Mouse (Mus musculus) liver, adult 2 months (tissue): ENCODE results near the gene Pafah1b2. TPM values are rescaled to one million over a fixed set of nuclear protein-coding genes. Genes with fewer than 3 reads are reported as not detected.

Experiments used
- DNase-seq: peaks from one replicate; pipeline ENCODE4 v3.0.0-alpha.2; 2011; ENCODE audit warnings: low read depth, low spot score; ENCODE audit errors: extremely low read depth
- H3K27ac ChIP-seq: fragments of 200-500 bp; replicated peaks from 2 replicates; pipeline ENCODE4 v1.5.1; 2012; ENCODE audit warnings: low read depth, mild to moderate bottlenecking, control low read depth, inconsistent platforms, low read length; ENCODE audit not compliant: insufficient read depth
- H3K27me3 ChIP-seq: fragments of 200-500 bp; 2 replicates; pipeline ENCODE4 v1.6.1; 2012; ENCODE audit warnings: mild to moderate bottlenecking, moderate library complexity, low read length, inconsistent platforms; ENCODE audit not compliant: control insufficient read depth, insufficient read depth
- H3K36me3 ChIP-seq: fragments of 200-500 bp; 2 replicates; pipeline ENCODE4 v1.6.1; 2012; ENCODE audit warnings: low read length, inconsistent platforms; ENCODE audit not compliant: control insufficient read depth, insufficient read depth
- H3K4me1 ChIP-seq: fragments of 200-500 bp; 2 replicates; pipeline ENCODE4 v1.6.1; 2011; ENCODE audit warnings: low read length; ENCODE audit not compliant: control insufficient read depth, insufficient read depth
- H3K4me3 ChIP-seq: fragments of 200-500 bp; 2 replicates; pipeline ENCODE4 v1.5.1; 2011; ENCODE audit warnings: low read depth, mild to moderate bottlenecking, control low read depth, low read length, moderate library complexity; ENCODE audit not compliant: insufficient read depth
- H3K79me2 ChIP-seq: fragments of 200-500 bp; 2 replicates; pipeline ENCODE4 v1.6.1; 2012; ENCODE audit warnings: inconsistent platforms, mild to moderate bottlenecking, low read length, moderate library complexity; ENCODE audit not compliant: control insufficient read depth, insufficient read depth
- H3K9ac ChIP-seq: fragments of 200-500 bp; 2 replicates; pipeline ENCODE4 v1.6.1; 2012; ENCODE audit warnings: low read depth, mild to moderate bottlenecking, control low read depth, inconsistent platforms, low read length
- CTCF ChIP-seq: fragments of 200-500 bp; IDR thresholded peaks from 2 replicates; pipeline ENCODE4 v1.5.1; 2011; ENCODE audit warnings: low read depth, low read length, control low read depth
- POLR2A ChIP-seq: fragments of 200-500 bp; IDR thresholded peaks from 2 replicates; pipeline ENCODE4 v1.6.1; 2011; ENCODE audit warnings: low read length, control low read depth; ENCODE audit not compliant: insufficient read depth; ENCODE audit errors: extremely low read depth
- WGBS: fragments of 180-500 bp; shearing (Covaris S2); methylation state at CpG from one replicate; pipeline ENCODE4 v1.1.7; 2018; 5-methylcytosine and 5-hydroxymethylcytosine counted together
- polyA plus RNA-seq: library from polyadenylated mRNA; depleted of rRNA; stranded (reverse); fragments of >200 nt; gene quantifications from 2 replicates; pipeline ENCODE4 v1.2.3, GENCODE M21; 2012
- total RNA-seq: library from RNA; depleted of rRNA; stranded (reverse); fragments of >200 nt; gene quantifications from 2 replicates; pipeline ENCODE4 v1.2.3, GENCODE M21; 2014

Pafah1b2 gene
- total and polyA plus RNA-seq, 2 experiments: 14.2 to 14.8 TPM

DNA sequence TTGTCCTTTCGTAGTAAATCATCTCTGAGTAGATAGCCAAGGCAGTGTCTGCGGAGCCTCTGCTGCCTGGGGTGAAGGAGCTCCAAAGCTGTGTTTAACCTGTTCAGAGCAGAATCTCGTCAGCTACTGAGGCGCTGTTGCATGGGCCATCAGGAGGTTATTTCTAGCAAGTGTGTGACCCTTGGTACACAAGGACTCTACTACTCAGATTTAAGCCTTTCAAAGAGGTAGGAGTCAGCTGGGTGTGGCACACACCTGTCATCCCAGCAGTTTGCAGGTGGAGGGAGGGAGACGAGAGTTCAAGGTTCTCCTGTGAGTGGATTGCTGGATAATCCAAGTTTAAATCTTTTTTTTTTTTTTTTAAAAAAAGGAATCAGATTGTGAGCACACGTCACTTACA is 7.5 kb upstream of the Pafah1b2 start:
- DNase-seq: no peak
- Histone ChIP-seq H3K79me2 (peaks cover 54% of the 10 kb centered on the region), H3K4me1 (peaks cover 21% of the 10 kb centered on the region), H3K27ac (no peak overlapping the region), H3K4me3 (no peak overlapping the region), H3K36me3 (peaks cover 8% of the 10 kb centered on the region), H3K9ac (no peak overlapping the region), H3K27me3 (no peaks in the 10 kb centered on the region)
- 92% methylated on average over 6 of the region's 6 CpGs for WGBS
- no peak for TF ChIP-seq CTCF
- no peak for TF ChIP-seq POLR2A

DNA sequence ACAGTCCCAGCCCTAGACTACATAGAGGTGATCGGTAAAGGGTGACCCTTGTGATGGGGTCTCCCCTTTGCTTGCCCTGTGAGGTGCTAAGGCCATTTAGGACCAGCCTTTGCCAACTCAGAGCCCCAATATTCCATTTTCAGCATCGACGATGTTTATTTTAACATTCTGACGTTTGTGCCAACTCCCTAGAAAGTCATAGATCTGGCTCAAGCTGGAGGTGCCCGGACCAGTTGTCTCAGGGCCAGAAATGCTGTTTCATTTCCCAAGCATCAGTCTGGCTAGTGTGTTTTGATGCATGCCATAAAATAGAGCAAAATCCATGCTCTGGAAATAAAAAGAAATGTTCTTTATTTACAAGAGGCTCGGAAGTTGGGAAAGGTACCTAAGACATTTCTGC is 5.8 kb upstream of the Pafah1b2 start:
- H3K4me1 ChIP-seq: peaks cover 22% of the 10 kb centered on the region
- no peak overlapping the region for H3K4me3 ChIP-seq
- H3K79me2 ChIP-seq: peaks cover 54% of the 10 kb centered on the region
- DNase-seq: peak; percentile 65
- no peak overlapping the region for H3K27ac ChIP-seq
- H3K9ac ChIP-seq: no peak overlapping the region
- no peak for TF ChIP-seq CTCF
- TF ChIP-seq POLR2A: no peak
- H3K36me3 ChIP-seq: peaks cover 8% of the 10 kb centered on the region
- no peaks in the 10 kb centered on the region for H3K27me3 ChIP-seq
- WGBS: 41% methylated on average over 6 of the region's 6 CpGs

DNA sequence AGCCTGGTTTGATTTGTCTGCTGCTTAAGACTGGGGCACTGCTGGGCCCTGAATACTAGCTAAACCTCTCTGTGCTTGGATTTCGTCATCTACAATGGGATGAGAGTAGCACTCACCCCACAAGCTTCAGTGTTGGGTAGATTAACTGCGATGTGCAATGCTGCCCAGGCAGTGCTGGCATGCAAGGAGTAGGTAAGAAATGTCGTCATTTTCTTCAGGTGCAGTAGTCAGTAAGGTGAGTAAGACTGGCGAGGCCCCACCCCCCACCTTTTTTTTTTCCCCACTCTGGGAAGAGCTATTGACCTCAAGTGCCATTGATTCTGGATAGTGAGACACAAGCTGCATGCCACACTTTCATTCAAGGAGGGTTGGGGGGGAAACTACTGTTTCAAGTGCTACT is 3.9 kb upstream of the Pafah1b2 start:
- H3K36me3 ChIP-seq: peaks cover 8% of the 10 kb centered on the region
- 69% methylated on average over 4 of the region's 4 CpGs for WGBS
- H3K27me3 ChIP-seq: no peaks in the 10 kb centered on the region
- no peak overlapping the region for H3K27ac ChIP-seq
- H3K79me2 ChIP-seq: peaks cover 53% of the 10 kb centered on the region
- H3K9ac ChIP-seq: no peak overlapping the region
- DNase-seq: peak; percentile 26
- H3K4me3 ChIP-seq: no peak overlapping the region
- H3K4me1 ChIP-seq: peaks cover 24% of the 10 kb centered on the region
- TF ChIP-seq CTCF: no peak
- no peak for TF ChIP-seq POLR2A

DNA sequence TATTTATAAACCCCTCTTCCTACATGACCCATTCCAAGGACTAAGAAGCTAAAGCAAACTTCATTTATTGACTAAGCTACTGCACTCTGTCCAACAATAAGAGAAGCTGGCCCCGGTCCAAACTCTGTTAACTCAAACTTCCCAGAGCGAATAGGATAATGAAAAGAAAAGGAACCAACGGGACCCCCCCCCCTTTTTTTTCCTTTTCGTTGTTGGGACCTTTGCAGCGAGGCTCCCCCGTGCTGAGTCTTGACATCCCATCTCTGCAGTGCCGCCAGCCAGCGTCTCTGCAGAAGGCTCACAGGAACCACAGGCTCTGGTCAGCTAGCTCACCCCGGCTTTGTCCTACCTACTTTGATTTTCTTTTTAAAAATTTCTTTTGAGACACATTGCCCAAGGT is 3.3 kb upstream of the Pafah1b2 start:
- Histone ChIP-seq H3K27ac (no peak overlapping the region), H3K36me3 (peaks cover 8% of the 10 kb centered on the region), H3K79me2 (peaks cover 47% of the 10 kb centered on the region), H3K9ac (no peak overlapping the region), H3K4me3 (no peak overlapping the region), H3K27me3 (no peaks in the 10 kb centered on the region), H3K4me1 (peaks cover 24% of the 10 kb centered on the region)
- TF ChIP-seq CTCF (no peak), POLR2A (no peak)
- DNase-seq: peak; percentile 67
- WGBS: 12% methylated on average over 9 of the region's 9 CpGs

DNA sequence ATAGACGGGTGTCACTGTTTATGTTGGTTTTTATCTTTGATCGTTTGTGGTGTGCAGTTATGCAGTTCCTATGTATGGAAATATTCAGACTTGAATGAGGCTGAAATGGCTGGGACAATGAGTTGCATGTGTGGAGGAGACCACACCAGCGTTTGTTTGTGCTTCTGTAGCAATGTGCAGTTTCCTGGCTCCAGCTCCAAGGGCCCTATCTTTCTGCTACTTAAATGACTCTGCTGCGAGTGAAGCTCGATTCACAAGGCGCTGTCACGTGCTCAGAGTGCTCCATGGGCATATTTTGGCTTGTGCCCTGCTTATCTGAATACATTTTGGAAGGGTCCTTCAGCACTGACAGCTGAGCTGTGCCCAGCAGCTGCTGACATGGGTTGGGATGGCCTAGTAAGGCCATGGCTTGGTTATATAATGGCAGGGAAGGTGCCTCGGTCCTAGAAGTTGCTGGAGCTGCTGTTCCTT is 2.6 kb upstream of the Pafah1b2 start:
- peaks cover 8% of the 10 kb centered on the region for H3K36me3 ChIP-seq
- H3K4me1 ChIP-seq: peaks cover 24% of the 10 kb centered on the region
- peak overlapping the region; percentile 19 for H3K27ac ChIP-seq
- TF ChIP-seq CTCF: no peak
- no peak for TF ChIP-seq POLR2A
- H3K9ac ChIP-seq: peak overlapping the region; percentile 1
- peaks cover 44% of the 10 kb centered on the region for H3K79me2 ChIP-seq
- 10% methylated on average over 8 of the region's 8 CpGs for WGBS
- H3K27me3 ChIP-seq: no peaks in the 10 kb centered on the region
- no peak overlapping the region for H3K4me3 ChIP-seq
- peak; percentile 60 for DNase-seq

DNA sequence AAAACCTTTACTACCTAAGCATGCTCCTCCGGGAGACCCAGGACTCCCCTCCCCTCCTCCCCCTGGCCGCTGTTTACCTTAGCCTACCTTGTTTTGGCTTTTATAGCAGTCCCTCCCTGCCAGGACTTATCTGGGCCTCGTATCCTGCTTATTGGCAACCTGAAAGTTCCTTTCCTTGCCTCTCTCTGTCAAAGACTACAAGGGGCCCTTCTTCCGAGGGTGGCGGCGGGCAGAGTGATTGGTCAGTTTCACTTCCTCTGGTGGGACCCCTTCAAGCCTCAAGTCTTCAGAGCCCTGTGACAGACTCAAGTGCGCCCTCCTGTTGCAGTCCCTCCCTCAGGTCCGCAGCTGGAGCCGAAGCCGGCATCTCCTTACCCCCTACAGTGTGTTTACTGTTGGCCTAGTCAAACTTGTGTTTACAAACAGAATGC is 1.8 kb upstream of the Pafah1b2 start:
- Histone ChIP-seq H3K4me3 (peak overlapping the region; percentile 100), H3K9ac (peak overlapping the region; percentile 67), H3K4me1 (peaks cover 24% of the 10 kb centered on the region), H3K36me3 (peaks cover 8% of the 10 kb centered on the region), H3K27ac (peak overlapping the region; percentile 71), H3K27me3 (no peaks in the 10 kb centered on the region), H3K79me2 (peaks cover 41% of the 10 kb centered on the region)
- WGBS: 2% methylated on average over 10 of the region's 10 CpGs
- TF ChIP-seq CTCF (peak; percentile 33; the same call in 1 of the 2 replicates), POLR2A (no peak)
- DNase-seq: peak; percentile 70
